Mouse (Mus musculus): Measurements from ENCODE around the gene Dync1i1.

GRCm38 (mm10) chr6:6038773-6039550 is 313.5 kb downstream of the Dync1i1 start:
- TF ChIP-seq GATA1 (IDR thresholded peaks at IDR 0.05; ENCODE audit: low read length) (no peak), TAL1 (IDR thresholded peaks at IDR 0.05; ENCODE audit: low read length) (no peak)
